Mouse (Mus musculus) kidney, embryonic 14.5 days (tissue): Measurements from ENCODE around the gene Ankra2. TPM values are rescaled to one million over a fixed set of nuclear protein-coding genes. Genes with fewer than 3 reads are reported as not detected.

ENCODE experiments used
- ATAC-seq: fragments of 200-750 bp; cut with Nextera tagmentation; 2 replicates; pipeline ENCODE4 v1.8.0; 2017; ENCODE audit warnings: moderate number of reproducible peaks, mild to moderate bottlenecking, moderate TSS enrichment, moderate library complexity; ENCODE audit not compliant: low FRiP score, low TSS enrichment
- H3K27ac ChIP-seq: fragments of 300-500 bp; sonication (generic); 2 replicates; pipeline ENCODE4 v1.5.1; 2014; ENCODE audit warnings: low read depth, mild to moderate bottlenecking, low read length, moderate library complexity, mixed read lengths
- H3K27me3 ChIP-seq: fragments of 300-500 bp; sonication (generic); 2 replicates; pipeline ENCODE4 v1.6.1; 2014; ENCODE audit warnings: mild to moderate bottlenecking, low read length; ENCODE audit not compliant: control insufficient read depth, insufficient read depth
- H3K36me3 ChIP-seq: fragments of 300-500 bp; sonication (generic); 2 replicates; pipeline ENCODE4 v1.6.1; 2014; ENCODE audit warnings: low read length, mixed read lengths; ENCODE audit not compliant: control insufficient read depth, insufficient read depth
- H3K4me1 ChIP-seq: fragments of 300-500 bp; sonication (generic); 2 replicates; pipeline ENCODE4 v1.6.1; 2014; ENCODE audit warnings: low read length, mixed read lengths; ENCODE audit not compliant: control insufficient read depth, insufficient read depth
- H3K4me2 ChIP-seq: fragments of 300-500 bp; sonication (generic); replicated peaks from 2 replicates; pipeline ENCODE4 v1.6.1; 2014; ENCODE audit warnings: low read depth, mild to moderate bottlenecking, low read length
- H3K4me3 ChIP-seq: fragments of 300-500 bp; sonication (generic); 2 replicates; pipeline ENCODE4 v1.5.1; 2014; ENCODE audit warnings: mild to moderate bottlenecking, low read length
- H3K9ac ChIP-seq: fragments of 300-500 bp; sonication (generic); 2 replicates; pipeline ENCODE4 v1.6.1; 2014; ENCODE audit warnings: low read depth, mild to moderate bottlenecking, low read length, moderate library complexity
- H3K9me3 ChIP-seq: fragments of 300-500 bp; sonication (generic); 2 replicates; pipeline ENCODE4 v1.6.1; 2016; ENCODE audit warnings: low read length; ENCODE audit not compliant: control insufficient read depth
- WGBS: fragments of 180-500 bp; shearing (Covaris S2); extraction: QIAGEN DNeasy Blood & Tissue Kit; methylation state at CpG from one replicate; pipeline ENCODE4 v1.1.7; 2014; 5-methylcytosine and 5-hydroxymethylcytosine counted together
- polyA plus RNA-seq: library from polyadenylated mRNA; unstranded; fragments of >200 nt; fragmentation: Nextera tagmentation; extraction: Ambion mirVana; gene quantifications from 2 replicates; pipeline ENCODE4 v1.2.1, GENCODE M21; 2014

Ankra2 gene
- polyA plus RNA-seq, 1 experiment from 2014 or later: 18.7 TPM

GRCm38 (mm10) chr13:98306852-98307475 lies 44.1 kb downstream of the Ankra2 start:
- H3K9ac ChIP-seq: no peak overlapping the region
- no peak overlapping the region for H3K4me3 ChIP-seq
- H3K27me3 ChIP-seq: no peaks in the 10 kb centered on the region
- ATAC-seq: no peak
- WGBS: 45% methylated on average over 14 of the region's 14 CpGs
- no peaks in the 10 kb centered on the region for H3K4me1 ChIP-seq
- no peaks in the 10 kb centered on the region for H3K9me3 ChIP-seq
- no peak overlapping the region for H3K27ac ChIP-seq
- no peak overlapping the region for H3K4me2 ChIP-seq
- H3K36me3 ChIP-seq: peaks cover 43% of the 10 kb centered on the region

GRCm38 (mm10) chr13:98308004-98308403 lies 45.1 kb downstream of the Ankra2 start:
- no peak for ATAC-seq
- Histone ChIP-seq H3K9me3 (no peaks in the 10 kb centered on the region), H3K27ac (no peak overlapping the region), H3K27me3 (no peaks in the 10 kb centered on the region), H3K36me3 (peaks cover 52% of the 10 kb centered on the region), H3K4me3 (no peak overlapping the region), H3K9ac (no peak overlapping the region), H3K4me1 (no peaks in the 10 kb centered on the region), H3K4me2 (no peak overlapping the region)
- 82% methylated on average over 5 of the region's 5 CpGs for WGBS

GRCm38 (mm10) chr13:98308724-98309123 lies 45.9 kb downstream of the Ankra2 start:
- no peaks in the 10 kb centered on the region for H3K27me3 ChIP-seq
- H3K4me3 ChIP-seq: no peak overlapping the region
- no peak overlapping the region for H3K27ac ChIP-seq
- H3K4me1 ChIP-seq: no peaks in the 10 kb centered on the region
- no peak for ATAC-seq
- WGBS: 84% methylated on average over 4 of the region's 4 CpGs
- H3K36me3 ChIP-seq: peaks cover 59% of the 10 kb centered on the region
- no peak overlapping the region for H3K9ac ChIP-seq
- H3K9me3 ChIP-seq: no peaks in the 10 kb centered on the region
- H3K4me2 ChIP-seq: no peak overlapping the region

- H3K4me3 ChIP-seq: no peak overlapping the region
- H3K36me3 ChIP-seq: peaks cover 69% of the 10 kb centered on the region
- H3K9me3 ChIP-seq: no peaks in the 10 kb centered on the region
- WGBS: 96% methylated on average over 5 of the region's 5 CpGs
- no peak overlapping the region for H3K27ac ChIP-seq
- peaks cover 14% of the 10 kb centered on the region for H3K4me1 ChIP-seq
- no peak overlapping the region for H3K9ac ChIP-seq
- no peak for ATAC-seq
- H3K27me3 ChIP-seq: no peaks in the 10 kb centered on the region
- H3K4me2 ChIP-seq: no peak overlapping the region
These were observed 48.7 kb downstream of the Ankra2 start for GRCm38 (mm10) chr13:98311597-98311996.

GRCm38 (mm10) chr13:98313631-98314030 lies 50.8 kb downstream of the Ankra2 start:
- no peak overlapping the region for H3K27ac ChIP-seq
- H3K4me1 ChIP-seq: peaks cover 14% of the 10 kb centered on the region
- no peak overlapping the region for H3K4me2 ChIP-seq
- peaks cover 58% of the 10 kb centered on the region for H3K36me3 ChIP-seq
- no peak for ATAC-seq
- no peak overlapping the region for H3K9ac ChIP-seq
- no peaks in the 10 kb centered on the region for H3K9me3 ChIP-seq
- H3K4me3 ChIP-seq: no peak overlapping the region
- no peaks in the 10 kb centered on the region for H3K27me3 ChIP-seq
- WGBS: 81% methylated on average over 7 of the region's 7 CpGs

GRCm38 (mm10) chr13:98315124-98315523 lies 52.2 kb downstream of the Ankra2 start:
- H3K4me1 ChIP-seq: peaks cover 14% of the 10 kb centered on the region
- H3K27me3 ChIP-seq: no peaks in the 10 kb centered on the region
- 52% methylated on average over 4 of the region's 4 CpGs for WGBS
- no peaks in the 10 kb centered on the region for H3K9me3 ChIP-seq
- no peak overlapping the region for H3K27ac ChIP-seq
- peaks cover 44% of the 10 kb centered on the region for H3K36me3 ChIP-seq
- H3K4me3 ChIP-seq: peak overlapping the region; percentile 99
- ATAC-seq: no peak
- peak overlapping the region; percentile 65 for H3K4me2 ChIP-seq
- peak overlapping the region; percentile 100; the same call in 1 of the 2 replicates for H3K9ac ChIP-seq

- Histone ChIP-seq H3K4me1 (peaks cover 14% of the 10 kb centered on the region), H3K4me2 (peak overlapping the region; percentile 65), H3K4me3 (peak overlapping the region; percentile 99), H3K27ac (peak overlapping the region; percentile 91), H3K27me3 (no peaks in the 10 kb centered on the region), H3K9ac (peak overlapping the region; percentile 100), H3K9me3 (no peaks in the 10 kb centered on the region), H3K36me3 (peaks cover 34% of the 10 kb centered on the region)
- 1% methylated on average over 16 of the region's 17 CpGs for WGBS
- no peak for ATAC-seq
These were observed 53.2 kb downstream of the Ankra2 start for GRCm38 (mm10) chr13:98316140-98316479.

- no peaks in the 10 kb centered on the region for H3K27me3 ChIP-seq
- peaks cover 29% of the 10 kb centered on the region for H3K36me3 ChIP-seq
- H3K4me2 ChIP-seq: peak within 1 kb of the TSS; percentile 65
- under 1% methylated on average over 79 of the region's 90 CpGs for WGBS
- ATAC-seq: peak; percentile 93
- no peaks in the 10 kb centered on the region for H3K9me3 ChIP-seq
- H3K4me1 ChIP-seq: peaks cover 14% of the 10 kb centered on the region
- peak within 1 kb of the TSS; percentile 99 for H3K4me3 ChIP-seq
- peak within 1 kb of the TSS; percentile 100 for H3K9ac ChIP-seq
- H3K27ac ChIP-seq: peak within 1 kb of the TSS; percentile 91
These were observed 53.8 kb downstream of the Ankra2 start, which contains the start of gene Btf3 for GRCm38 (mm10) chr13:98316480-98317245. TSS of gene Btf3 (minus strand) at chr13:98317006.

GRCm38 (mm10) chr13:98317246-98317677 lies 54.4 kb downstream of the Ankra2 start:
- Histone ChIP-seq H3K4me1 (peaks cover 14% of the 10 kb centered on the region), H3K4me3 (peak overlapping the region; percentile 99), H3K27ac (peak overlapping the region; percentile 91), H3K36me3 (peaks cover 23% of the 10 kb centered on the region), H3K9ac (peak overlapping the region; percentile 100), H3K27me3 (no peaks in the 10 kb centered on the region), H3K9me3 (no peaks in the 10 kb centered on the region), H3K4me2 (peak overlapping the region; percentile 58)
- ATAC-seq: no peak
- 2% methylated on average over 16 of the region's 16 CpGs for WGBS
